Mouse (Mus musculus): Measurements from ENCODE around the gene Btn2a2. TPM values are rescaled to one million over a fixed set of nuclear protein-coding genes. Genes with fewer than 3 reads are reported as not detected.

Btn2a2 gene
- total RNA-seq, 2 experiments from 2014 or later: not detected

GRCm38 (mm10) chr13:23523976-23524375 lies 35.3 kb upstream of the Btn2a2 start:
- no peak for DNase-seq (ENCODE audit: low spot score in 2 of 2)

GRCm38 (mm10) chr13:23521703-23522102 lies 33.0 kb upstream of the Btn2a2 start:
- DNase-seq (ENCODE audit: low spot score in 2 of 2): peak; percentile 69 to 80

- peak; percentile 74 to 82 for DNase-seq (ENCODE audit: low spot score in 2 of 2)
Observed at GRCm38 (mm10) chr13:23519416-23519815, 30.8 kb upstream of the Btn2a2 start.

GRCm38 (mm10) chr13:23518885-23519284 lies 30.2 kb upstream of the Btn2a2 start:
- peak; percentile 78 to 86 for DNase-seq (ENCODE audit: low spot score in 2 of 2)

GRCm38 (mm10) chr13:23518295-23518603 lies 29.6 kb upstream of the Btn2a2 start:
- DNase-seq (ENCODE audit: low spot score in 2 of 2): no peak

- peak; percentile 86 to 88 for DNase-seq (ENCODE audit: low spot score in 2 of 2)
Observed at GRCm38 (mm10) chr13:23517603-23518294, 29.1 kb upstream of the Btn2a2 start.

GRCm38 (mm10) chr13:23516822-23517602 lies 28.4 kb upstream of the Btn2a2 start:
- peak; percentile 74 to 76 for DNase-seq (ENCODE audit: low spot score in 2 of 2)

- no peak for DNase-seq (ENCODE audit: low spot score in 2 of 2)
Observed at GRCm38 (mm10) chr13:23515826-23516620, 27.4 kb upstream of the Btn2a2 start.

- no peak for DNase-seq (ENCODE audit: low spot score in 2 of 2)
Observed at GRCm38 (mm10) chr13:23515281-23515680, 26.6 kb upstream of the Btn2a2 start.

GRCm38 (mm10) chr13:23513517-23513916 lies 24.9 kb upstream of the Btn2a2 start:
- no peak for DNase-seq (ENCODE audit: low spot score in 2 of 2)

GRCm38 (mm10) chr13:23510127-23510526 lies 21.5 kb upstream of the Btn2a2 start:
- DNase-seq (ENCODE audit: low spot score in 2 of 2): no peak

GRCm38 (mm10) chr13:23506819-23507515 lies 18.3 kb upstream of the Btn2a2 start:
- DNase-seq (ENCODE audit: low spot score in 2 of 2): no peak

GRCm38 (mm10) chr13:23506351-23506750 lies 17.7 kb upstream of the Btn2a2 start:
- peak; percentile 49 to 74 for DNase-seq (ENCODE audit: low spot score in 2 of 2)

GRCm38 (mm10) chr13:23505662-23506345 lies 17.1 kb upstream of the Btn2a2 start:
- DNase-seq (ENCODE audit: low spot score in 2 of 2): no peak

- DNase-seq (ENCODE audit: low spot score in 2 of 2): peak in 1 of 2 experiments; percentile 70
Observed at GRCm38 (mm10) chr13:23503797-23504196, 15.1 kb upstream of the Btn2a2 start.

- DNase-seq (ENCODE audit: low spot score in 2 of 2): no peak
Observed at GRCm38 (mm10) chr13:23502916-23503315, 14.3 kb upstream of the Btn2a2 start.

- DNase-seq (ENCODE audit: low spot score in 2 of 2): no peak
Observed at GRCm38 (mm10) chr13:23502031-23502567, 13.4 kb upstream of the Btn2a2 start.

- DNase-seq (ENCODE audit: low spot score in 2 of 2): no peak
Observed at GRCm38 (mm10) chr13:23501511-23501910, 12.9 kb upstream of the Btn2a2 start.

- peak; percentile 41 to 62 for DNase-seq (ENCODE audit: low spot score in 2 of 2)
Observed at GRCm38 (mm10) chr13:23500424-23501200, 12.0 kb upstream of the Btn2a2 start.
